Comparison of ENCODE assay signal across 1 mouse cellular context in the genomic region with DNA sequence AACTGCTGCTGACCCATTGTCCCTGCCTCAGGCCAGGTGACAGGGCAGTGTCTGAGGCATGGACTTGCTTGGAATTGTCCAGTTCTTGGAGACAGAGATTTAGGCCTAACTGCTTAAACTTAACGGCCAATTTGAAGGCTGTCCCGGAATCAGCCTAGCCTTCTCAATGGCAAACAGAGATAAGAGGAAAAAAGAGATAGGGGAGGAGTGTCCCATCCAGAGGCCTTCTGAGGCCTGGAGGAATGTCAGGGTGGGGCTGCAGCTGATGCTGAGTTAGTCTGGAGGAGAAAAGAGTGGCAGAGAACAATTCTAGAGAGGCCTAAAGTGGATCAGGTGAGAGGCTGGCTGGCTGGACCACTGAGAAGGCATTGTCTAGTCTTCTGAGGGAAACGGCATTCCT.
TF ChIP-seq lines count a peak whose summit lies in the region.

No protein-coding gene starts in this region.

TF ChIP-seq in MEL, 35 proteins besides CTCF, POLR2A, EP300 and RAD21 (continued from another document):
- no peak for TF ChIP-seq MXI1 (IDR thresholded peaks at IDR 0.05; ENCODE audit: low read depth, low read length)
- TF ChIP-seq SIN3A (IDR thresholded peaks at IDR 0.05; ENCODE audit: low read length): no peak
- no peak for TF ChIP-seq BHLHE40 (IDR thresholded peaks at IDR 0.05; ENCODE audit: borderline replicate concordance, low read depth, low read length)
- no peak for TF ChIP-seq HCFC1 (IDR thresholded peaks at IDR 0.05; ENCODE audit: low read depth, low read length)
- no peak for TF ChIP-seq USF1 (IDR thresholded peaks at IDR 0.05; ENCODE audit: low read depth, low read length)
- TF ChIP-seq UBTF (IDR thresholded peaks at IDR 0.05; ENCODE audit: borderline replicate concordance, insufficient read depth, low read depth, low read length): no peak
- TF ChIP-seq POLR2AphosphoS5 (IDR thresholded peaks at IDR 0.05; ENCODE audit: borderline replicate concordance, low read depth, low read length): no peak
- TF ChIP-seq ETS1 (IDR thresholded peaks at IDR 0.05; ENCODE audit: low read depth, low read length): peak; percentile 38; the same call in 1 of the 2 replicates
- no peak for TF ChIP-seq NELFE (IDR thresholded peaks at IDR 0.05; ENCODE audit: low read depth, low read length)
- no peak for TF ChIP-seq ELF1 (IDR thresholded peaks at IDR 0.05; ENCODE audit: low read depth, low read length)
- no peak for TF ChIP-seq CHD1 (IDR thresholded peaks at IDR 0.05; ENCODE audit: low read depth, low read length)
- no peak for TF ChIP-seq MAZ (IDR thresholded peaks at IDR 0.05; ENCODE audit: low read depth, low read length)
- peak; percentile 59 for TF ChIP-seq GATA1 (IDR thresholded peaks at IDR 0.05; ENCODE audit: low read depth, low read length)
- TF ChIP-seq TAL1 (IDR thresholded peaks at IDR 0.05; ENCODE audit: low read length): no peak
- TF ChIP-seq ZMIZ1 (IDR thresholded peaks at IDR 0.05; ENCODE audit: low read depth, low read length): no peak
- no peak for TF ChIP-seq ZNF384 (IDR thresholded peaks at IDR 0.05; ENCODE audit: low read depth, low read length)
- TF ChIP-seq POLR2AphosphoS2 (IDR thresholded peaks at IDR 0.05; ENCODE audit: low read length): no peak
- TF ChIP-seq KAT2A (conservative IDR thresholded peaks at IDR 0.05; ENCODE audit: low read depth, low read length): no peak
- TF ChIP-seq NRF1 (IDR thresholded peaks at IDR 0.05; ENCODE audit: insufficient read depth, low read depth, low read length, poor library complexity, severe bottlenecking): no peak
- no peak for TF ChIP-seq SMC3 (IDR thresholded peaks at IDR 0.05; ENCODE audit: low read depth, low read length)
- TF ChIP-seq TBP (IDR thresholded peaks at IDR 0.05; ENCODE audit: low read depth, low read length): no peak
- no peak for TF ChIP-seq MYC (IDR thresholded peaks at IDR 0.05; ENCODE audit: low read depth, low read length)
- no peak for TF ChIP-seq JUND (IDR thresholded peaks at IDR 0.05; ENCODE audit: low read depth, low read length)
- peak; percentile 59 for TF ChIP-seq RCOR1 (IDR thresholded peaks at IDR 0.05; ENCODE audit: low read depth, low read length)
- no peak for TF ChIP-seq USF2 (IDR thresholded peaks at IDR 0.05; ENCODE audit: borderline replicate concordance in 1 of 2, insufficient read depth in 1 of 2, low read depth in 1 of 2, low read length in 2 of 2)
- TF ChIP-seq CHD2 (IDR thresholded peaks at IDR 0.05; ENCODE audit: low read length): no peak
- peak; percentile 51 for TF ChIP-seq TCF12 (IDR thresholded peaks at IDR 0.05; ENCODE audit: low read depth, low read length)
- TF ChIP-seq ZKSCAN1 (IDR thresholded peaks at IDR 0.05; ENCODE audit: low read depth, low read length): no peak
- TF ChIP-seq MYB (IDR thresholded peaks at IDR 0.05; ENCODE audit: low read depth, low read length): 0 out of 2 replicates have a peak, but pooled peaks have one; percentile 34
- no peak for TF ChIP-seq GABPA (IDR thresholded peaks at IDR 0.05; ENCODE audit: low read depth, low read length)
- TF ChIP-seq ZC3H11A (IDR thresholded peaks at IDR 0.05; ENCODE audit: low read depth, low read length): no peak
